Mouse (Mus musculus) midbrain, embryonic 15.5 days (tissue): Measurements from ENCODE around the gene Gm20517. TPM values are rescaled to one million over a fixed set of nuclear protein-coding genes. Genes with fewer than 3 reads are reported as not detected.

Experiments used
- ATAC-seq: fragments of 200-750 bp; cut with Nextera tagmentation; replicated peaks from 2 replicates; pipeline ENCODE4 v1.8.0; 2017; ENCODE audit warnings: moderate TSS enrichment
- H3K27ac ChIP-seq: fragments of 300-500 bp; sonication (generic); 2 replicates; pipeline ENCODE4 v1.5.1; 2015; ENCODE audit warnings: mild to moderate bottlenecking, inconsistent platforms
- H3K27me3 ChIP-seq: fragments of 300-500 bp; sonication (generic); replicated peaks from 2 replicates; pipeline ENCODE4 v1.6.1; 2015; ENCODE audit warnings: inconsistent platforms
- H3K36me3 ChIP-seq: fragments of 300-500 bp; sonication (generic); replicated peaks from 2 replicates; pipeline ENCODE4 v1.6.1; 2015; ENCODE audit warnings: inconsistent platforms
- H3K4me1 ChIP-seq: fragments of 300-500 bp; sonication (generic); 2 replicates; pipeline ENCODE4 v1.6.1; 2015; ENCODE audit warnings: inconsistent platforms
- H3K4me2 ChIP-seq: fragments of 300-500 bp; sonication (generic); 2 replicates; pipeline ENCODE4 v1.6.1; 2015; ENCODE audit warnings: inconsistent platforms, mild to moderate bottlenecking, moderate library complexity
- H3K4me3 ChIP-seq: fragments of 300-500 bp; sonication (generic); 2 replicates; pipeline ENCODE4 v1.5.1; 2015; ENCODE audit warnings: mild to moderate bottlenecking, inconsistent platforms
- H3K9ac ChIP-seq: fragments of 300-500 bp; sonication (generic); 2 replicates; pipeline ENCODE4 v1.6.1; 2015; ENCODE audit warnings: mild to moderate bottlenecking, inconsistent platforms
- H3K9me3 ChIP-seq: fragments of 300-500 bp; sonication (generic); 2 replicates; pipeline ENCODE4 v1.6.1; 2016; ENCODE audit warnings: inconsistent platforms
- WGBS: fragments of 180-500 bp; shearing (Covaris S2); methylation state at CpG from one replicate; pipeline ENCODE4 v1.1.7; 2015; ENCODE audit warnings: mixed read lengths; 5-methylcytosine and 5-hydroxymethylcytosine counted together
- polyA plus RNA-seq: library from polyadenylated mRNA; unstranded; fragments of >200 nt; fragmentation: Nextera tagmentation; extraction: Ambion mirVana; gene quantifications from 2 replicates; pipeline ENCODE4 v1.2.1, GENCODE M21; 2015

Gene Gm20517
- polyA plus RNA-seq, 1 experiment from 2014 or later: 2.9 TPM

DNA sequence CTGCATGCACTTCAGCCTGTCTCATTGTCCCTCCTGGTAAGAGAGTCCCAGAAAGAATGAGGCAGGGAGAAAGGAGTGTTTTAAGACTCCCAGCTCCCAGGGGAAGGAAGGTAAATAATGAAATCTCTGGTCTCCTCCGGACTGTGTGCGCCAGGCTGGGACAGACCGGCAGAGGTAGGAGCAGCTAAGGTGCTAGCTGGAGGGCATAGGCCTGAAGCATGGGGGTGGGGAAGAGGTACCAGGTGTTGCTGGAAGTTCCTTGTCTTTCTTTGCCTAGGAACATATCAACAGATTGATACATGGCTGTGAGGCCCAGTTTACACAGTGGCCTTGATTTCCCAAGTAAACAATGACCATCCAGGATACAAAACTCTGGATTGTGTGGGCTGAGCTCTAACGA lies 97.6 kb downstream of the Gm20517 start:
- H3K27ac ChIP-seq: no peak overlapping the region
- no peak overlapping the region for H3K9ac ChIP-seq
- no peak for ATAC-seq
- H3K4me1 ChIP-seq: no peaks in the 10 kb centered on the region
- WGBS: 85% methylated on average over 4 of the region's 4 CpGs
- no peaks in the 10 kb centered on the region for H3K36me3 ChIP-seq
- no peak overlapping the region for H3K4me3 ChIP-seq
- no peak overlapping the region for H3K4me2 ChIP-seq
- no peaks in the 10 kb centered on the region for H3K27me3 ChIP-seq
- no peaks in the 10 kb centered on the region for H3K9me3 ChIP-seq

DNA sequence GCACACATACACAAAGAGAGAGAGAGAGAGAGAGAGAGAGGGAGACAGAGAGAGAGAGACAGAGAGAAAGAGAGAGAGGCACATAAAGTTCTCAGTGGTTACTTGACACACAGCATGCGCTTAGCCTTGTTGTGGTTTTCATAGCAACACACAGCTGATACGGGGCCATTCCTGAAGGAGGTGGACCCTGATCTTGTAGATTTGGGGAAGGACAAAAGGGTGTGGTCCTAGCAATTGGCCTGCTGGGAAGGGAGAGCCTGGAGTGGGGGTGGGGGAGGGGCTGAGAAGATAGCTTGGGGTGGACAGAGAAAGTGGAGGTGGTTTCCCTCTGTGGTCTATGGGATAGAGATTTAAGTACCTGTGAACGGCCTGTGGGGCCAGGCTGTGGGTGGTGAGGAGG lies 98.6 kb downstream of the Gm20517 start:
- Histone ChIP-seq H3K9ac (no peak overlapping the region), H3K4me2 (no peak overlapping the region), H3K4me3 (no peak overlapping the region), H3K36me3 (no peaks in the 10 kb centered on the region), H3K27ac (no peak overlapping the region), H3K9me3 (no peaks in the 10 kb centered on the region), H3K27me3 (no peaks in the 10 kb centered on the region), H3K4me1 (no peaks in the 10 kb centered on the region)
- ATAC-seq: no peak
- 76% methylated on average over 3 of the region's 3 CpGs for WGBS

DNA sequence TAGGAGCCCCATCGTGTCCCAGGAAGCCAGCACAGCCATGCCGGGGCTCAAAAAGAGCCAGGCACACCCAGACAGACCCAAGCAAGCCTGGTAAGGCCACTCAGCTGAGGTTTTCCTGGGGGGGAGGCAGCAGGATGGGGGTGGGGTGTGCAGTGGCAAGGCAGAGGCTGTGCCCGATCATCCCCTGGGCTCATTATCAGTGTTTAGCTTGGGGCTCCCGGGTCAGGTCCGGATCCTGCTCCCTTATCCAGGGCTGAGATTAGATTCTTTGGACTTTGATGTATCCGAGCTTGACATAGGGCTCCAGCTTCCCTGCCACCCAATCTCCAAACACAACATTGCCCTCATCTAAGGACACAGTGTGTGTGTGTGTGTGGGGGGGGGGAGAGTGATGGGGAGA lies 100.5 kb downstream of the Gm20517 start:
- ATAC-seq: 0 out of 2 replicates have a peak, but pooled peaks have one; percentile 35
- no peaks in the 10 kb centered on the region for H3K9me3 ChIP-seq
- H3K9ac ChIP-seq: no peak overlapping the region
- H3K4me1 ChIP-seq: no peaks in the 10 kb centered on the region
- H3K27me3 ChIP-seq: no peaks in the 10 kb centered on the region
- no peak overlapping the region for H3K4me3 ChIP-seq
- 71% methylated on average over 6 of the region's 6 CpGs for WGBS
- no peak overlapping the region for H3K27ac ChIP-seq
- no peak overlapping the region for H3K4me2 ChIP-seq
- H3K36me3 ChIP-seq: no peaks in the 10 kb centered on the region

DNA sequence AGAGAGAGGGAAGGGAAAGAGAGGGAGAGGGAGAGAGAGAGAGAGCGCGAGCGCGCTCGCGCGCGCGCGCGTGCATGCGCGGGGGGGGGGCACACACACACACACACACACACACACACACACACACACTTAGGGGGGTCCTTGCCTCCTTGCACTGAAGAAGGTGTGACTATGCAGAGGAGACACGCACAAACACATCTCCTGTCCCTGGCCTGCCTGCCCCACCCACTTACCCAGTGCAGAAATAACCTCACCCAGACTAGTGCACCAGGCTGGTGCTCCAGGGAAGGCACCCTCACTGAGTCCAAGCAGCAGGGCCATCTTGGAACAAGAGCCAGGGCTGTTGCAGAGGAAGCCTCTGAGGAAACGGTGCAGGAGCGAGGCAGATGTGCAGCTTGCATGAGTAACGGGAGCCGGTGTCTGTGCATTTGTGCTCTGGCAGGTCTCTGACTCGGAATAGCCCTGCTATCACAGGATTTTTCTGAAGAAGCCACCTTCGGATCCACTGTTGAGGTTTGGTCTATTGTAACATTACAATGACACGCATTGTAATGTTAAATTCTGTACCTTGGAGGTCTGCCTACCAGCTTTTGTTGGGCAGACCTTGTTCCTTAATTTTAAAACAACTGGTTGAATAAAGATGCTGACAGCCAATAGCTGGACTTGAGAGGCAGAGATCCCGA lies 101.6 kb downstream of the Gm20517 start:
- Histone ChIP-seq H3K27me3 (no peaks in the 10 kb centered on the region), H3K4me1 (no peaks in the 10 kb centered on the region), H3K4me3 (no peak overlapping the region), H3K9ac (0 out of 2 replicates have a peak overlapping the region, but pooled peaks have one; percentile 10), H3K9me3 (no peaks in the 10 kb centered on the region), H3K36me3 (no peaks in the 10 kb centered on the region), H3K27ac (no peak overlapping the region), H3K4me2 (peak overlapping the region; percentile 24; the same call in 1 of the 2 replicates)
- ATAC-seq: no peak
- 46% methylated on average over 22 of the region's 22 CpGs for WGBS

DNA sequence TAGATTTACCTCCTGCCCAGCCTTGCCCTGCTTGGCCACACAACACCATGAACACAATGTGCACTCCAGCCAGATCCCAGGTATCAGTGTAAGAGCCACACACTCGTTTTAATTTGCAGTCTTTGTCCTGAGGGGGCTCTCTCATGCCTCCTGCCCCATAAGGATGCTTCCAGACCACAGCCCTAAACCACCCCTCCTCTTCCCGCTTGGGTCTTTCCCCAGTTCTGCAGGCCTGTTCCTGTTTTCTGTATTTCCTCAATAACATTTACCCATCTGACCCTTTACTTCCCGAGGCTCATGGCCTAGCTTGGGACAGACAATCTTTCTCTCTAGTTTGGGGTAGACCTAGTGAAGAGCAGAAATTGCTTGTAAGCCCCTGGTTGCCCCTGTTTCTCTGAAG lies 103.6 kb downstream of the Gm20517 start:
- Histone ChIP-seq H3K4me3 (no peak overlapping the region), H3K9ac (no peak overlapping the region), H3K27me3 (no peaks in the 10 kb centered on the region), H3K9me3 (no peaks in the 10 kb centered on the region), H3K4me2 (no peak overlapping the region), H3K27ac (no peak overlapping the region), H3K36me3 (no peaks in the 10 kb centered on the region), H3K4me1 (no peaks in the 10 kb centered on the region)
- 60% methylated on average over 3 of the region's 3 CpGs for WGBS
- no peak for ATAC-seq

DNA sequence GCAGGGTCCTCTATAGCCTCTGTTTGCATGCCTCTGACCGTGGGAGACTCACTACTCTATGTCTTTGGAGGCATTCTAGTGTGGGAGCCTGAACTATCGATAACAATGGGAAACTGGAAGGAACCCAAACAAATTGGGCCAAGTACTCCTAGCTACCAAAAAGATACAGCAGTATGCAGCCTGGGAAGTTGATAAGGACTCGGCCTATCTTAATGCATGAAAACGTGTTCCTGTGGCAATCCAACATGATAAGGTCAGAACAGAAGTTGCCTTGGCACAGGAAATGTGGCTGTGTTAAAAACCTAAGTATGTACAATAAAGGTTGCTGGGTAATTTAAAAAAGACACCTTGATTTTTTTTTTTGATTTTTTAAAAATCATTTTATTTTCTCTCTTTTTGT lies 109.8 kb downstream of the Gm20517 start:
- Histone ChIP-seq H3K36me3 (no peaks in the 10 kb centered on the region), H3K4me2 (no peak overlapping the region), H3K27me3 (no peaks in the 10 kb centered on the region), H3K4me1 (no peaks in the 10 kb centered on the region), H3K4me3 (no peak overlapping the region), H3K9me3 (no peaks in the 10 kb centered on the region), H3K9ac (no peak overlapping the region), H3K27ac (no peak overlapping the region)
- ATAC-seq: no peak
- 86% methylated on average over 4 of the region's 4 CpGs for WGBS

DNA sequence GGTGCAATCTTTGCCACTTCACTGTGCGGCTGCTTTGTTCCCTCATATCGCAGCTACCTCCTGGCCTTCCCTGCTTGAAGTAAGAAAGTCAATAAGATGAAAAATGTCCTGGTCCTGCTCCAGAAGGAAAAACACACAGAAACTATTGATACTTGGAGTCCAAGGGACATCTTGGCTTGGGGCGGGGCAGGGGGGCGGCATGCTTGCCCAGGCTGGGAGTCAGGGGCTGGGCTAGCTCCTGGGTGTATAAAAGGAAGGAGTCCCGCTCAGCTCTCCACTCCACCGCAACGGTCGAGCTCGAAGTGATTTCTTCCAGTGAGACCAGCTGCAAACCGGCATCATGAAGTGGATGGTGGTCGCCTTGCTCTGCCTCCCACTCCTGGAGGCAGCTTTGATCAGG lies 115.2 kb downstream of the Gm20517 start, which contains the start of gene Pgc:
Pgc (plus strand) TSS at position 277 of the 400 bp plus-strand sequence.
- WGBS: 83% methylated on average over 11 of the region's 11 CpGs
- Histone ChIP-seq H3K27ac (no peak within 1 kb of the TSS), H3K36me3 (no peaks in the 10 kb centered on the region), H3K4me2 (no peak within 1 kb of the TSS), H3K27me3 (no peaks in the 10 kb centered on the region), H3K4me1 (no peaks in the 10 kb centered on the region), H3K9ac (no peak within 1 kb of the TSS), H3K4me3 (no peak within 1 kb of the TSS), H3K9me3 (no peaks in the 10 kb centered on the region)
- no peak for ATAC-seq

DNA sequence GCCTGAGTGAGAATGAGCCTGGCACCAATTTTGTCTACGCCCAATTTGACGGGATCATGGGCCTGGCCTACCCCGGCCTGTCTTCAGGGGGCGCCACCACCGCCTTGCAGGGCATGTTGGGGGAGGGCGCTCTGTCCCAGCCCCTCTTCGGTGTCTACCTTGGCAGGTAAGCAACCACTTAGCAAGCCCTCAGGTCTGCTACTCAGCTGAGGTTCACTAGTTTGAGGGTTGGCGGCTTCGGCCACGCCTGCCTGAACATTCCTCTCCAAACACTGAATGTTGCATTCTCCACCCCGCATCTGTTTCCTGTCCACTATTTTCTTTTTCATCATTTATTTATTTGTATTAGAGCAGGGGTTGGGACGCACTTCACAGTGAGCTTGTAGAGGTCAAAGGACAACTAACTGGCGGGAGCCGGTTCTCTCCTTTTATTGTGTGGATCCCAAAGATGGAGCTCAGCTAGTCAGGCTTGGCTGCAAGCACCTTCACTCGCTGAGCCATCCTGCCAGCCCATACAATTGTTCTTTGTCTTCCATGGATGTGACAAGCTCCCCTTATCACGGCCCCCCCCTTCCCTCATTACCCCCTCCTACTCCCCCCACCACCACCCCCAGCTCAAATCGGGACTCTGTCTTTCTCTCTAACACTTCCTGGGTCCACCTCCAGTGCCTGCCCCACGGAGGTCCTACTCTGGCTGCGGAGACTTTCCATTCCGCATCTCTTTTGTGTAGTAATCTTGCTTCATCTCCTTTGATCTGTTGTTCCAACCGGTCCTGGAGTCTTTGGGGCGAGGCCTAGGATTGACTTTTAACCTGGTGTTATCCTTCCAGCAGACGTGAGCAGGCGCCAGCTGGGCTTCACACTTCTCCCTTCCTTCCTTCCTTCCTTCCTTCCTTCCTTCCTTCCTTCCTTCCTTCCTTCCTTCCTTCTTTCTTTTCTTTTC lies 119.5 kb downstream of the Gm20517 start:
- H3K9me3 ChIP-seq: no peaks in the 10 kb centered on the region
- WGBS: 49% methylated on average over 24 of the region's 24 CpGs
- no peak overlapping the region for H3K27ac ChIP-seq
- no peak overlapping the region for H3K4me2 ChIP-seq
- no peak overlapping the region for H3K4me3 ChIP-seq
- H3K9ac ChIP-seq: no peak overlapping the region
- H3K27me3 ChIP-seq: no peaks in the 10 kb centered on the region
- H3K36me3 ChIP-seq: no peaks in the 10 kb centered on the region
- H3K4me1 ChIP-seq: no peaks in the 10 kb centered on the region
- no peak for ATAC-seq

Other genes starting within 250 kb of the Gm20517 start
- 73.1 and 73.2 TPM in 2 replicates for gene Mrps10, start 242.7 kb upstream of the Gm20517 start, polyA plus RNA-seq
- 0.30 and 0.57 TPM in 2 replicates for gene Guca1b, start 226.2 kb upstream of the Gm20517 start, polyA plus RNA-seq
- gene Guca1a, start 211.0 kb upstream of the Gm20517 start, polyA plus RNA-seq: 0.60 and 0.92 TPM in 2 replicates
- 0.26 and 0.33 TPM in 2 replicates for gene AI661453, start 175.0 kb upstream of the Gm20517 start, polyA plus RNA-seq
- gene 1700001C19Rik, start 174.2 kb upstream of the Gm20517 start, polyA plus RNA-seq: 0.44 and 0.77 TPM in 2 replicates
- 22.0 and 22.4 TPM in 2 replicates for gene Taf8, start 109.3 kb upstream of the Gm20517 start, polyA plus RNA-seq
- gene Ccnd3, start 106.5 kb upstream of the Gm20517 start, polyA plus RNA-seq: 74.0 and 87.8 TPM in 2 replicates
- gene Bysl, start 97 bp upstream of the Gm20517 start, polyA plus RNA-seq: 39.7 TPM in 2 replicates
- gene Med20, start within 50 bp of the Gm20517 start, polyA plus RNA-seq: 49.6 and 50.4 TPM in 2 replicates
- gene Usp49, start 19.1 kb downstream of the Gm20517 start, polyA plus RNA-seq: 9.0 and 9.5 TPM in 2 replicates
- 242 and 256 TPM in 2 replicates for gene Tomm6, start 76.8 kb downstream of the Gm20517 start, polyA plus RNA-seq
- gene Frs3, start 77.4 kb downstream of the Gm20517 start, polyA plus RNA-seq: 46.7 and 49.0 TPM in 2 replicates
- 0.79 and 1.0 TPM in 2 replicates for gene Gm21981, start 82.9 kb downstream of the Gm20517 start, polyA plus RNA-seq
- 0.80 and 1.3 TPM in 2 replicates for gene Prickle4, start 83.1 kb downstream of the Gm20517 start, polyA plus RNA-seq
- not detected in 2 replicates for gene Pgc, start 115.3 kb downstream of the Gm20517 start, polyA plus RNA-seq
- 3.2 and 3.8 TPM in 2 replicates for gene Tfeb, start 125.4 kb downstream of the Gm20517 start, polyA plus RNA-seq
- 2.7 and 3.6 TPM in 2 replicates for gene Mdfi, start 223.1 kb downstream of the Gm20517 start, polyA plus RNA-seq